18 mouse cellular contexts compared by ENCODE assay signal in the genomic region with DNA sequence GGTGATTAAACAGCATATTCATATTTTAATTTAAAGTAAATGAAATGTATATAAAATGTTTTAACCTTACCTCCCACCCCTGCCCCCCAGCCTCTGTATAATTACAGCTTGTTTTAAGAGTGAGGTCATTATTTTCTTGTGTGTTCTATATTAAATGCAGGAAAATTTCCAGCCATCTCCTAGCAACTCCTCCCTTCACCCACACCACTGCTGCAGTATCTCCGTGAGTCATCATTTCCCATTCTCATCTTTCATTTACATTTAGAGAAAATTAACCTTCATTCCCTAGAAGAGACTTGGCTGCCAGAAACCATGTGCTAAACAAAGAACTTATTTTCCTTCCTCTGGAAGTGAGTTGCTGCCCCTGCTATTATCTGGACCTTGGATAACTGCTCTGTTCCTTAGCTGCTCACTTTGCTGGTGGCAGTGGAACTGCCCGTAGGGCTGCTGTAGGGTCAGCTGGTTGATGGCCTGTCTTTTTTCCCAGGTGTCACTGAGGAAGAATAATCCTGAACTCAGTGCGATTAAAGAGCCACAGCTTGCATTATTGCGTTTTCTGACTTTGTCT.
A peak's percentile ranks its signal among the peaks of the same experiment; 100 is the strongest.
DNase-seq lines count a peak whose midpoint lies in the region; ATAC-seq lines count a peak whose summit lies in the region.
"Had no signal": no experiment of that assay in that cellular context is flagged by ENCODE, and none has a peak within 500 bp of the region (broad histone marks: within the 10 kb centered on the region; RNA-seq: fewer than 3 reads in every experiment).

No protein-coding gene starts in this region.

- no peaks in the 10 kb centered on the region for H3K36me3 ChIP-seq in heart, embryonic 12.5 days
- H3K36me3 ChIP-seq in heart, embryonic 10.5 days: no peaks in the 10 kb centered on the region

- no peak for ATAC-seq in heart, embryonic 12.5 days (ENCODE audit: insufficient number of reproducible peaks, low FRiP score)
- ATAC-seq in erythroblast, adult 5-6 weeks (replicated peaks; ENCODE audit: low FRiP score, poor library complexity, severe bottlenecking): no peak
- ATAC-seq: Patski had no signal

- no peaks in the 10 kb centered on the region for H3K27me3 ChIP-seq in heart, embryonic 12.5 days (replicated peaks)
- no peaks in the 10 kb centered on the region for H3K27me3 ChIP-seq in heart, embryonic 10.5 days (ENCODE audit: insufficient read depth, poor library complexity, severe bottlenecking)
- H3K27me3 ChIP-seq: megakaryocyte, embryonic 14.5 days had no signal

- no peak overlapping the region for H3K4me2 ChIP-seq in heart, embryonic 12.5 days

- WGBS in heart, embryonic 12.5 days: 51% methylated on average over 4 of the region's 4 CpGs
- WGBS in heart, embryonic 10.5 days: 53% methylated on average over 4 of the region's 4 CpGs

- H3K4me3 ChIP-seq in heart, embryonic 12.5 days: no peak overlapping the region
- no peak overlapping the region for H3K4me3 ChIP-seq in heart, embryonic 10.5 days
- H3K4me3 ChIP-seq: erythroblast, embryonic 14.5 days; gastrocnemius, adult 2 months; megakaryocyte, embryonic 14.5 days had no signal

- H3K9ac ChIP-seq in heart, embryonic 12.5 days: no peak overlapping the region

- no peak for DNase-seq in heart, embryonic 10.5 days (ENCODE audit: low spot score)
- peak; percentile 40 for DNase-seq in right cerebral cortex, adult 18-20 months
- DNase-seq in right cerebral cortex, postnatal 4 days: no peak
- peak; percentile 2 to 15 for DNase-seq in left cerebral cortex, adult 8-10 months (ENCODE audit: low spot score in 2 of 2)
- DNase-seq in MN1 (ENCODE audit: low spot score): no peak
- DNase-seq in ovary, postnatal 10 days (ENCODE audit: low spot score): no peak
- DNase-seq: adrenal gland, postnatal 36 days; cerebellum, adult 9-11 months; gastrocnemius, adult 2 months; heart, postnatal 4 days; kidney, adult 2 months; liver; thymus, postnatal 4 days had no signal

- H3K4me1 ChIP-seq in heart, embryonic 12.5 days (replicated peaks): no peaks in the 10 kb centered on the region
- H3K4me1 ChIP-seq in heart, embryonic 10.5 days: no peaks in the 10 kb centered on the region
- H3K4me1 ChIP-seq: megakaryocyte, embryonic 14.5 days had no signal

- no peaks in the 10 kb centered on the region for H3K9me3 ChIP-seq in heart, embryonic 12.5 days (replicated peaks)
- no peaks in the 10 kb centered on the region for H3K9me3 ChIP-seq in heart, embryonic 10.5 days
- H3K9me3 ChIP-seq: megakaryocyte, embryonic 14.5 days had no signal

- H3K27ac ChIP-seq in heart, embryonic 12.5 days (ENCODE audit: poor library complexity, severe bottlenecking): peak overlapping the region; percentile 27; the same call in 1 of the 2 replicates
- no peak overlapping the region for H3K27ac ChIP-seq in heart, embryonic 10.5 days
- H3K27ac ChIP-seq: gastrocnemius, adult 2 months had no signal

Comparison
In these comparisons a context has a peak if more than half of its experiments do, and no peak if none do; other contexts are left out.
1. DNase-seq: peak in right cerebral cortex, adult 18-20 months (single experiment) and left cerebral cortex, adult 8-10 months (2 of 2); none in heart, embryonic 10.5 days (single experiment), right cerebral cortex, postnatal 4 days (single experiment), MN1 (single experiment) and ovary, postnatal 10 days (single experiment).